Mouse (Mus musculus): ENCODE data around the gene Phpt1. TPM values are rescaled to one million over a fixed set of nuclear protein-coding genes. Genes with fewer than 3 reads are reported as not detected.

Gene Phpt1
- polyA plus RNA-seq, 1 experiment from 2014 or later, result 159 TPM

- no peak for DNase-seq (ENCODE audit: low spot score, missing footprints)
- peaks cover 9% of the 10 kb centered on the region; the same call in 1 of the 2 replicates for H3K36me3 ChIP-seq (ENCODE audit: control insufficient read depth, insufficient read depth, low read length)
- no peak overlapping the region for H3K4me3 ChIP-seq (ENCODE audit: low read depth, low read length)
- peaks cover 10% of the 10 kb centered on the region for H3K4me1 ChIP-seq (ENCODE audit: control insufficient read depth, insufficient read depth, low read length)
- H3K4me2 ChIP-seq, result no peak overlapping the region
- no peaks in the 10 kb centered on the region for H3K9me3 ChIP-seq (ENCODE audit: control insufficient read depth, low read length)
- no peaks in the 10 kb centered on the region for H3K27me3 ChIP-seq (ENCODE audit: control insufficient read depth, insufficient read depth, low read length)
- no peak overlapping the region for H3K9ac ChIP-seq (ENCODE audit: low read length)
- no peak for ATAC-seq (ENCODE audit: low FRiP score)
- no peak overlapping the region for H3K27ac ChIP-seq (ENCODE audit: low read depth, low read length)
- 90% methylated on average over 5 of the region's 5 CpGs for WGBS
These were observed 27.5 kb upstream of the Phpt1 start for GRCm38 (mm10) chr2:25602526-25602925.

- DNase-seq (ENCODE audit: low spot score, missing footprints) (no peak), ATAC-seq (ENCODE audit: low FRiP score) (no peak)
- 93% methylated on average over 2 of the region's 2 CpGs for WGBS
- no peaks in the 10 kb centered on the region for H3K9me3 ChIP-seq (ENCODE audit: control insufficient read depth, low read length)
- no peak overlapping the region for H3K4me3 ChIP-seq (ENCODE audit: low read depth, low read length)
- H3K27ac ChIP-seq (ENCODE audit: low read depth, low read length), result no peak overlapping the region
- H3K4me2 ChIP-seq, result no peak overlapping the region
- peaks cover 20% of the 10 kb centered on the region; the same call in 1 of the 2 replicates for H3K36me3 ChIP-seq (ENCODE audit: control insufficient read depth, insufficient read depth, low read length)
- H3K27me3 ChIP-seq (ENCODE audit: control insufficient read depth, insufficient read depth, low read length), result no peaks in the 10 kb centered on the region
- no peak overlapping the region for H3K9ac ChIP-seq (ENCODE audit: low read length)
- H3K4me1 ChIP-seq (ENCODE audit: control insufficient read depth, insufficient read depth, low read length), result no peaks in the 10 kb centered on the region
These were observed 25.0 kb upstream of the Phpt1 start for GRCm38 (mm10) chr2:25600037-25600436.

GRCm38 (mm10) chr2:25598749-25599148 is 23.7 kb upstream of the Phpt1 start:
- Histone ChIP-seq H3K9ac (ENCODE audit: low read length) (no peak overlapping the region), H3K27ac (ENCODE audit: low read depth, low read length) (no peak overlapping the region), H3K9me3 (ENCODE audit: control insufficient read depth, low read length) (no peaks in the 10 kb centered on the region), H3K4me1 (ENCODE audit: control insufficient read depth, insufficient read depth, low read length) (no peaks in the 10 kb centered on the region), H3K4me2 (no peak overlapping the region), H3K27me3 (ENCODE audit: control insufficient read depth, insufficient read depth, low read length) (no peaks in the 10 kb centered on the region), H3K36me3 (ENCODE audit: control insufficient read depth, insufficient read depth, low read length) (peaks cover 22% of the 10 kb centered on the region; the same call in 1 of the 2 replicates), H3K4me3 (ENCODE audit: low read depth, low read length) (no peak overlapping the region)
- DNase-seq (ENCODE audit: low spot score, missing footprints), result no peak
- no peak for ATAC-seq (ENCODE audit: low FRiP score)
- 100% methylated on average over 1 of the region's 1 CpGs for WGBS

GRCm38 (mm10) chr2:25596765-25597510 is 21.9 kb upstream of the Phpt1 start:
- no peaks in the 10 kb centered on the region for H3K9me3 ChIP-seq (ENCODE audit: control insufficient read depth, low read length)
- ATAC-seq (ENCODE audit: low FRiP score) (no peak), DNase-seq (ENCODE audit: low spot score, missing footprints) (no peak)
- H3K36me3 ChIP-seq (ENCODE audit: control insufficient read depth, insufficient read depth, low read length), result peaks cover 26% of the 10 kb centered on the region
- no peak overlapping the region for H3K4me3 ChIP-seq (ENCODE audit: low read depth, low read length)
- no peak overlapping the region for H3K27ac ChIP-seq (ENCODE audit: low read depth, low read length)
- 95% methylated on average over 5 of the region's 5 CpGs for WGBS
- no peak overlapping the region for H3K9ac ChIP-seq (ENCODE audit: low read length)
- H3K27me3 ChIP-seq (ENCODE audit: control insufficient read depth, insufficient read depth, low read length), result no peaks in the 10 kb centered on the region
- no peaks in the 10 kb centered on the region for H3K4me1 ChIP-seq (ENCODE audit: control insufficient read depth, insufficient read depth, low read length)
- H3K4me2 ChIP-seq, result no peak overlapping the region

- ATAC-seq (ENCODE audit: low FRiP score) (no peak), DNase-seq (ENCODE audit: low spot score, missing footprints) (no peak)
- H3K9ac ChIP-seq (ENCODE audit: low read length), result no peak overlapping the region
- H3K27ac ChIP-seq (ENCODE audit: low read depth, low read length), result no peak overlapping the region
- H3K4me1 ChIP-seq (ENCODE audit: control insufficient read depth, insufficient read depth, low read length), result no peaks in the 10 kb centered on the region
- H3K4me2 ChIP-seq, result no peak overlapping the region
- H3K4me3 ChIP-seq (ENCODE audit: low read depth, low read length), result no peak overlapping the region
- H3K9me3 ChIP-seq (ENCODE audit: control insufficient read depth, low read length), result no peaks in the 10 kb centered on the region
- WGBS, result 81% methylated on average over 2 of the region's 2 CpGs
- H3K36me3 ChIP-seq (ENCODE audit: control insufficient read depth, insufficient read depth, low read length), result peaks cover 25% of the 10 kb centered on the region
- H3K27me3 ChIP-seq (ENCODE audit: control insufficient read depth, insufficient read depth, low read length), result no peaks in the 10 kb centered on the region
These were observed 16.8 kb upstream of the Phpt1 start for GRCm38 (mm10) chr2:25591863-25592262.

GRCm38 (mm10) chr2:25588227-25588907 is 13.3 kb upstream of the Phpt1 start:
- no peak overlapping the region for H3K4me2 ChIP-seq
- no peaks in the 10 kb centered on the region for H3K9me3 ChIP-seq (ENCODE audit: control insufficient read depth, low read length)
- no peak for DNase-seq (ENCODE audit: low spot score, missing footprints)
- 92% methylated on average over 8 of the region's 8 CpGs for WGBS
- H3K4me3 ChIP-seq (ENCODE audit: low read depth, low read length), result no peak overlapping the region
- H3K9ac ChIP-seq (ENCODE audit: low read length), result no peak overlapping the region
- no peaks in the 10 kb centered on the region for H3K4me1 ChIP-seq (ENCODE audit: control insufficient read depth, insufficient read depth, low read length)
- H3K27me3 ChIP-seq (ENCODE audit: control insufficient read depth, insufficient read depth, low read length), result no peaks in the 10 kb centered on the region
- no peak overlapping the region for H3K27ac ChIP-seq (ENCODE audit: low read depth, low read length)
- H3K36me3 ChIP-seq (ENCODE audit: control insufficient read depth, insufficient read depth, low read length), result peaks cover 21% of the 10 kb centered on the region
- ATAC-seq (ENCODE audit: low FRiP score), result no peak

GRCm38 (mm10) chr2:25587290-25587689 is 12.3 kb upstream of the Phpt1 start:
- Histone ChIP-seq H3K4me3 (ENCODE audit: low read depth, low read length) (no peak overlapping the region), H3K9me3 (ENCODE audit: control insufficient read depth, low read length) (no peaks in the 10 kb centered on the region), H3K27me3 (ENCODE audit: control insufficient read depth, insufficient read depth, low read length) (no peaks in the 10 kb centered on the region), H3K9ac (ENCODE audit: low read length) (no peak overlapping the region), H3K36me3 (ENCODE audit: control insufficient read depth, insufficient read depth, low read length) (peaks cover 16% of the 10 kb centered on the region), H3K27ac (ENCODE audit: low read depth, low read length) (no peak overlapping the region), H3K4me1 (ENCODE audit: control insufficient read depth, insufficient read depth, low read length) (0 out of 2 replicates have a peak, but pooled peaks cover 2% of the 10 kb centered on the region), H3K4me2 (no peak overlapping the region)
- WGBS, result 93% methylated on average over 8 of the region's 8 CpGs
- DNase-seq (ENCODE audit: low spot score, missing footprints), result no peak
- no peak for ATAC-seq (ENCODE audit: low FRiP score)

- H3K4me3 ChIP-seq (ENCODE audit: low read depth, low read length), result no peak overlapping the region
- H3K4me2 ChIP-seq, result no peak overlapping the region
- H3K9me3 ChIP-seq (ENCODE audit: control insufficient read depth, low read length), result no peaks in the 10 kb centered on the region
- H3K27me3 ChIP-seq (ENCODE audit: control insufficient read depth, insufficient read depth, low read length), result peaks cover 8% of the 10 kb centered on the region
- H3K9ac ChIP-seq (ENCODE audit: low read length), result no peak overlapping the region
- peaks cover 11% of the 10 kb centered on the region for H3K36me3 ChIP-seq (ENCODE audit: control insufficient read depth, insufficient read depth, low read length)
- no peak for DNase-seq (ENCODE audit: low spot score, missing footprints)
- H3K4me1 ChIP-seq (ENCODE audit: control insufficient read depth, insufficient read depth, low read length), result peaks cover 8% of the 10 kb centered on the region; the same call in 1 of the 2 replicates
- H3K27ac ChIP-seq (ENCODE audit: low read depth, low read length), result no peak overlapping the region
- no peak for ATAC-seq (ENCODE audit: low FRiP score)
- 91% methylated on average over 3 of the region's 3 CpGs for whole genome bisulfite sequencing
These were observed 10.6 kb upstream of the Phpt1 start for GRCm38 (mm10) chr2:25585601-25586000.

- no peak for DNase-seq (ENCODE audit: low spot score, missing footprints)
- WGBS, result 88% methylated on average over 4 of the region's 4 CpGs
- Histone ChIP-seq H3K36me3 (ENCODE audit: control insufficient read depth, insufficient read depth, low read length) (peaks cover 7% of the 10 kb centered on the region), H3K9ac (ENCODE audit: low read length) (no peak overlapping the region), H3K4me2 (no peak overlapping the region), H3K4me3 (ENCODE audit: low read depth, low read length) (no peak overlapping the region), H3K4me1 (ENCODE audit: control insufficient read depth, insufficient read depth, low read length) (peaks cover 8% of the 10 kb centered on the region; the same call in 1 of the 2 replicates), H3K27ac (ENCODE audit: low read depth, low read length) (no peak overlapping the region), H3K9me3 (ENCODE audit: control insufficient read depth, low read length) (no peaks in the 10 kb centered on the region), H3K27me3 (ENCODE audit: control insufficient read depth, insufficient read depth, low read length) (peaks cover 16% of the 10 kb centered on the region)
- ATAC-seq (ENCODE audit: low FRiP score), result no peak
These were observed 9.8 kb upstream of the Phpt1 start for GRCm38 (mm10) chr2:25584856-25585255.
